Mouse (Mus musculus): ENCODE results near the gene Miga1. TPM values are rescaled to one million over a fixed set of nuclear protein-coding genes. Genes with fewer than 3 reads are reported as not detected.
"Not testable (repeated sequence)": the region's sequence is repeated elsewhere in the genome, so short reads cannot be mapped to it uniquely, and the experiment has no call there.

The Miga1 gene
- polyA plus RNA-seq, 1 experiment from 2014 or later, result 17.3 TPM

GRCm38 (mm10) chr3:152261436-152261835 is 78.8 kb downstream of the Miga1 start:
- Histone ChIP-seq H3K9ac (replicated peaks; ENCODE audit: low read length) (no peak overlapping the region; the same call in 1 of the 2 replicates), H3K27ac (ENCODE audit: low read length) (no peak overlapping the region), H3K36me3 (ENCODE audit: insufficient read depth, low read length) (no peaks in the 10 kb centered on the region), H3K4me1 (ENCODE audit: insufficient read depth, low read length) (peaks cover 19% of the 10 kb centered on the region), H3K4me2 (replicated peaks; ENCODE audit: low read depth, low read length) (no peak overlapping the region), H3K4me3 (ENCODE audit: low read length) (no peak overlapping the region), H3K27me3 (ENCODE audit: insufficient read depth, low read length) (0 out of 2 replicates have a peak, but pooled peaks cover 3% of the 10 kb centered on the region), H3K9me3 (ENCODE audit: low read length) (no peaks in the 10 kb centered on the region)
- no peak for ATAC-seq (ENCODE audit: low FRiP score, low TSS enrichment)
- 27% methylated on average over 8 of the region's 8 CpGs for WGBS

- no peaks in the 10 kb centered on the region for H3K36me3 ChIP-seq (ENCODE audit: insufficient read depth, low read length)
- H3K4me1 ChIP-seq (ENCODE audit: insufficient read depth, low read length), result peaks cover 15% of the 10 kb centered on the region
- no peak overlapping the region for H3K27ac ChIP-seq (ENCODE audit: low read length)
- H3K27me3 ChIP-seq (ENCODE audit: insufficient read depth, low read length), result 0 out of 2 replicates have a peak, but pooled peaks cover 3% of the 10 kb centered on the region
- no peak overlapping the region for H3K4me3 ChIP-seq (ENCODE audit: low read length)
- no peak overlapping the region for H3K9ac ChIP-seq (replicated peaks; ENCODE audit: low read length)
- 93% methylated on average over 1 of the region's 1 CpGs for WGBS
- H3K9me3 ChIP-seq (ENCODE audit: low read length), result no peaks in the 10 kb centered on the region
- H3K4me2 ChIP-seq (replicated peaks; ENCODE audit: low read depth, low read length), result no peak overlapping the region
- ATAC-seq (ENCODE audit: low FRiP score, low TSS enrichment), result no peak
Observed at GRCm38 (mm10) chr3:152260362-152260761, 79.8 kb downstream of the Miga1 start.

- peaks cover 13% of the 10 kb centered on the region for H3K4me1 ChIP-seq (ENCODE audit: insufficient read depth, low read length)
- H3K27me3 ChIP-seq (ENCODE audit: insufficient read depth, low read length); H3K36me3 ChIP-seq (ENCODE audit: insufficient read depth, low read length); H3K9ac ChIP-seq (replicated peaks; ENCODE audit: low read length); H3K9me3 ChIP-seq (ENCODE audit: low read length); H3K4me2 ChIP-seq (replicated peaks; ENCODE audit: low read depth, low read length); H3K27ac ChIP-seq (ENCODE audit: low read length); H3K4me3 ChIP-seq (ENCODE audit: low read length): not testable (repeated sequence)
- 35% methylated on average over 7 of the region's 9 CpGs for WGBS
- ATAC-seq (ENCODE audit: low FRiP score, low TSS enrichment), result peak; percentile 52; the same call in 1 of the 2 replicates
Observed at GRCm38 (mm10) chr3:152259409-152259808, 80.8 kb downstream of the Miga1 start.

GRCm38 (mm10) chr3:152257528-152257927 is 82.7 kb downstream of the Miga1 start:
- Histone ChIP-seq H3K4me3 (ENCODE audit: low read length) (no peak overlapping the region), H3K4me2 (replicated peaks; ENCODE audit: low read depth, low read length) (no peak overlapping the region), H3K36me3 (ENCODE audit: insufficient read depth, low read length) (no peaks in the 10 kb centered on the region), H3K9me3 (ENCODE audit: low read length) (no peaks in the 10 kb centered on the region), H3K27ac (ENCODE audit: low read length) (no peak overlapping the region), H3K9ac (replicated peaks; ENCODE audit: low read length) (no peak overlapping the region), H3K27me3 (ENCODE audit: insufficient read depth, low read length) (no peaks in the 10 kb centered on the region), H3K4me1 (ENCODE audit: insufficient read depth, low read length) (peaks cover 11% of the 10 kb centered on the region)
- ATAC-seq (ENCODE audit: low FRiP score, low TSS enrichment), result no peak
- WGBS, result 81% methylated on average over 3 of the region's 3 CpGs

GRCm38 (mm10) chr3:152250487-152250886 is 89.7 kb downstream of the Miga1 start:
- H3K4me1 ChIP-seq (ENCODE audit: insufficient read depth, low read length), result no peaks in the 10 kb centered on the region
- no peak for ATAC-seq (ENCODE audit: low FRiP score, low TSS enrichment)
- H3K4me2 ChIP-seq (replicated peaks; ENCODE audit: low read depth, low read length), result no peak overlapping the region
- H3K9ac ChIP-seq (replicated peaks; ENCODE audit: low read length), result no peak overlapping the region
- 88% methylated on average over 1 of the region's 1 CpGs for WGBS
- 0 out of 2 replicates have a peak, but pooled peaks cover 2% of the 10 kb centered on the region for H3K36me3 ChIP-seq (ENCODE audit: insufficient read depth, low read length)
- no peaks in the 10 kb centered on the region for H3K9me3 ChIP-seq (ENCODE audit: low read length)
- no peaks in the 10 kb centered on the region for H3K27me3 ChIP-seq (ENCODE audit: insufficient read depth, low read length)
- no peak overlapping the region for H3K4me3 ChIP-seq (ENCODE audit: low read length)
- H3K27ac ChIP-seq (ENCODE audit: low read length), result no peak overlapping the region

GRCm38 (mm10) chr3:152247708-152248107 is 92.5 kb downstream of the Miga1 start:
- 86% methylated on average over 12 of the region's 12 CpGs for WGBS
- no peak overlapping the region for H3K9ac ChIP-seq (replicated peaks; ENCODE audit: low read length)
- no peak for ATAC-seq (ENCODE audit: low FRiP score, low TSS enrichment)

GRCm38 (mm10) chr3:152245273-152245910 is 94.8 kb downstream of the Miga1 start:
- ATAC-seq (ENCODE audit: low FRiP score, low TSS enrichment), result no peak
- no peak overlapping the region for H3K4me3 ChIP-seq (ENCODE audit: low read length)
- no peak overlapping the region for H3K27ac ChIP-seq (ENCODE audit: low read length)
- H3K36me3 ChIP-seq (ENCODE audit: insufficient read depth, low read length), result 0 out of 2 replicates have a peak, but pooled peaks cover 2% of the 10 kb centered on the region
- H3K4me2 ChIP-seq (replicated peaks; ENCODE audit: low read depth, low read length), result no peak overlapping the region
- no peaks in the 10 kb centered on the region for H3K4me1 ChIP-seq (ENCODE audit: insufficient read depth, low read length)
- no peaks in the 10 kb centered on the region for H3K27me3 ChIP-seq (ENCODE audit: insufficient read depth, low read length)
- H3K9ac ChIP-seq (replicated peaks; ENCODE audit: low read length), result no peak overlapping the region
- H3K9me3 ChIP-seq (ENCODE audit: low read length), result no peaks in the 10 kb centered on the region
- 76% methylated on average over 5 of the region's 5 CpGs for WGBS

More at GRCm38 (mm10) chr3:152247708-152248107, 92.5 kb downstream of the Miga1 start:
- Histone ChIP-seq H3K27me3 (ENCODE audit: insufficient read depth, low read length) (no peaks in the 10 kb centered on the region), H3K27ac (ENCODE audit: low read length) (no peak overlapping the region), H3K4me2 (replicated peaks; ENCODE audit: low read depth, low read length) (no peak overlapping the region), H3K36me3 (ENCODE audit: insufficient read depth, low read length) (0 out of 2 replicates have a peak, but pooled peaks cover 2% of the 10 kb centered on the region), H3K4me1 (ENCODE audit: insufficient read depth, low read length) (no peaks in the 10 kb centered on the region), H3K9me3 (ENCODE audit: low read length) (no peaks in the 10 kb centered on the region), H3K4me3 (ENCODE audit: low read length) (no peak overlapping the region)

- WGBS, result 60% methylated on average over 4 of the region's 4 CpGs
- no peak overlapping the region for H3K27ac ChIP-seq (ENCODE audit: low read length)
- no peaks in the 10 kb centered on the region for H3K9me3 ChIP-seq (ENCODE audit: low read length)
- ATAC-seq (ENCODE audit: low FRiP score, low TSS enrichment), result no peak
- no peaks in the 10 kb centered on the region for H3K4me1 ChIP-seq (ENCODE audit: insufficient read depth, low read length)
- peaks cover 10% of the 10 kb centered on the region for H3K36me3 ChIP-seq (ENCODE audit: insufficient read depth, low read length)
- H3K4me2 ChIP-seq (replicated peaks; ENCODE audit: low read depth, low read length), result no peak overlapping the region
- no peak overlapping the region for H3K9ac ChIP-seq (replicated peaks; ENCODE audit: low read length)
- no peak overlapping the region for H3K4me3 ChIP-seq (ENCODE audit: low read length)
- H3K27me3 ChIP-seq (ENCODE audit: insufficient read depth, low read length), result no peaks in the 10 kb centered on the region
Observed at GRCm38 (mm10) chr3:152243304-152243703, 96.9 kb downstream of the Miga1 start.

- Histone ChIP-seq H3K27me3 (ENCODE audit: insufficient read depth, low read length) (no peaks in the 10 kb centered on the region), H3K4me3 (ENCODE audit: low read length) (no peak overlapping the region), H3K4me1 (ENCODE audit: insufficient read depth, low read length) (no peaks in the 10 kb centered on the region), H3K9ac (replicated peaks; ENCODE audit: low read length) (no peak overlapping the region), H3K27ac (ENCODE audit: low read length) (no peak overlapping the region), H3K36me3 (ENCODE audit: insufficient read depth, low read length) (peaks cover 17% of the 10 kb centered on the region), H3K4me2 (replicated peaks; ENCODE audit: low read depth, low read length) (no peak overlapping the region), H3K9me3 (ENCODE audit: low read length) (no peaks in the 10 kb centered on the region)
- 27% methylated on average over 3 of the region's 3 CpGs for WGBS
- no peak; the same call in 1 of the 2 replicates for ATAC-seq (ENCODE audit: low FRiP score, low TSS enrichment)
Observed at GRCm38 (mm10) chr3:152241098-152241497, 99.1 kb downstream of the Miga1 start.

GRCm38 (mm10) chr3:152239592-152239991 is 100.6 kb downstream of the Miga1 start:
- Histone ChIP-seq H3K27ac (ENCODE audit: low read length) (no peak overlapping the region), H3K27me3 (ENCODE audit: insufficient read depth, low read length) (no peaks in the 10 kb centered on the region), H3K4me3 (ENCODE audit: low read length) (no peak overlapping the region), H3K36me3 (ENCODE audit: insufficient read depth, low read length) (peaks cover 24% of the 10 kb centered on the region), H3K9me3 (ENCODE audit: low read length) (no peaks in the 10 kb centered on the region), H3K4me2 (replicated peaks; ENCODE audit: low read depth, low read length) (no peak overlapping the region), H3K9ac (replicated peaks; ENCODE audit: low read length) (no peak overlapping the region), H3K4me1 (ENCODE audit: insufficient read depth, low read length) (no peaks in the 10 kb centered on the region)
- WGBS, result 89% methylated on average over 1 of the region's 1 CpGs
- 0 out of 2 replicates have a peak, but pooled peaks have one; percentile 17 for ATAC-seq (ENCODE audit: low FRiP score, low TSS enrichment)
